Mouse (Mus musculus): Measurements from ENCODE around the gene Ccl11.

Gene Ccl11

DNA sequence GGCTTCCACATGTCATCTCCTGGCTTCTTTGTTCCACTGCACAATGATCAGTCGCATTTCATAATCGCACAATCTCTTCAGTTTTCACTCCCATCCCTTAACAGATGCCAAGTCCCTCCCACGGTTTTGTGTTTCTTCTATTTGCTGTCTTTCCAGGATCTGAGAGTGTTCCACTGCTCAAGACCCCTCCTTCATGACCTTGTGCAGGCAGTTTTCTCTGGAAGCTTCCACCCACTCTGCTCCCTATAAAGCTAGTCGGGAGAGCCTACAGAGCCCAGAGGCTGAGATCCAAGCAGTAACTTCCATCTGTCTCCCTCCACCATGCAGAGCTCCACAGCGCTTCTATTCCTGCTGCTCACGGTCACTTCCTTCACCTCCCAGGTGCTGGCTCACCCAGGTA lies at the start of gene Ccl11:
Gene Ccl11 (plus strand): TSS at position 178 of the 400 bp plus-strand sequence.
- DNase-seq (ENCODE audit: extremely low read depth, insufficient read length, low spot score), result no peak

GRCm38 (mm10) chr11:82010115-82010514 lies 47.5 kb upstream of the Ccl11 start:
- DNase-seq (ENCODE audit: extremely low read depth, insufficient read length, low spot score), result no peak

GRCm38 (mm10) chr11:82011411-82012193 lies 46.0 kb upstream of the Ccl11 start:
- DNase-seq (ENCODE audit: extremely low read depth, insufficient read length, low spot score), result peak; percentile 59

DNA sequence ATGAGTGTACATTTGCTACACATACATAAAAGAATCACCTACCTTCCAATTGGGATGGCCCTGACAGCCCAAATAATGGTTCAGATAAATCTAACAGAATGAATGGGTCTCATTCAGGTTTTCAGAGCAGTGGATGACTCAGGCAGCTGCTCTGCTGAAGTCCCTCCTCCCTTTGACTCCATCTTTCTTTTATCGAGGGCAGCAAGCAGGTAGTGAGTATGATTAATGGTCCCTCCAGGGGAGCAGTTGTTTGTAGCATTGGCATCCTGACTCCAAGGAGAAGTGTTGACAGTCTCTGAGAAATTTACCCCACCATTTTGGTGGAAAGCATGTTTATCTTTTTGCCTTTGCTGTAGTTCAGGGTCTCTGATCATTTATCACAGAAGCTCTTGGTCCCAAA lies 43.9 kb upstream of the Ccl11 start:
- DNase-seq (ENCODE audit: extremely low read depth, insufficient read length, low spot score), result no peak

- peak; percentile 59 for DNase-seq (ENCODE audit: extremely low read depth, insufficient read length, low spot score)
Measured at GRCm38 (mm10) chr11:82015066-82015465, 42.6 kb upstream of the Ccl11 start.

GRCm38 (mm10) chr11:82016181-82016780 lies 41.3 kb upstream of the Ccl11 start:
- DNase-seq (ENCODE audit: extremely low read depth, insufficient read length, low spot score), result no peak

- peak; percentile 19 for DNase-seq (ENCODE audit: extremely low read depth, insufficient read length, low spot score)
Measured at GRCm38 (mm10) chr11:82019389-82019788, 38.2 kb upstream of the Ccl11 start.

GRCm38 (mm10) chr11:82019793-82020192 lies 37.8 kb upstream of the Ccl11 start:
- no peak for DNase-seq (ENCODE audit: extremely low read depth, insufficient read length, low spot score)

GRCm38 (mm10) chr11:82021406-82021805 lies 36.2 kb upstream of the Ccl11 start:
- no peak for DNase-seq (ENCODE audit: extremely low read depth, insufficient read length, low spot score)

- DNase-seq (ENCODE audit: extremely low read depth, insufficient read length, low spot score), result no peak
Measured at GRCm38 (mm10) chr11:82022504-82023056, 35.0 kb upstream of the Ccl11 start.

GRCm38 (mm10) chr11:82023769-82024168 lies 33.9 kb upstream of the Ccl11 start:
- DNase-seq (ENCODE audit: extremely low read depth, insufficient read length, low spot score), result no peak

DNA sequence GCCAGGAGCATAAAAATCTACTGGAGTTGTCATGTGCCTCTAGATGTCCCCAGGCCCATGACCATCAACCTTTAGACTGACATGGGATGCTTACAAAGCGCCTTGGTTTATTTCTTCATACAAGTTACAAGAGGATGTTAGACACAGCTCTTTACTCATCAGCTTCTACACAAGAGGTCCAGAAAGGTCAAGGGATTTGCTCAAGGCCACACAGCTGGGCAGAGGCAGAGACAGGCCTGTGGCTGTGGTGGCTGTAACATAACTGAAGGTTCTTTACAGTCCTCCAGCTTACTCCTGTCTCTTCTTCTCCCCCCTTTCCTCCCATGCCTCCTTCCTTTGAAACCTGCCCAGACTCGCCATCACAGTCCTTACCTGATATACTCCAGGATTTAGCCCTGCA lies 27.5 kb upstream of the Ccl11 start:
- no peak for DNase-seq (ENCODE audit: extremely low read depth, insufficient read length, low spot score)

- peak; percentile 49 for DNase-seq (ENCODE audit: extremely low read depth, insufficient read length, low spot score)
Measured at GRCm38 (mm10) chr11:82032136-82032535, 25.5 kb upstream of the Ccl11 start.

- peak; percentile 66 for DNase-seq (ENCODE audit: extremely low read depth, insufficient read length, low spot score)
Measured at GRCm38 (mm10) chr11:82032678-82033344, 24.8 kb upstream of the Ccl11 start.

DNA sequence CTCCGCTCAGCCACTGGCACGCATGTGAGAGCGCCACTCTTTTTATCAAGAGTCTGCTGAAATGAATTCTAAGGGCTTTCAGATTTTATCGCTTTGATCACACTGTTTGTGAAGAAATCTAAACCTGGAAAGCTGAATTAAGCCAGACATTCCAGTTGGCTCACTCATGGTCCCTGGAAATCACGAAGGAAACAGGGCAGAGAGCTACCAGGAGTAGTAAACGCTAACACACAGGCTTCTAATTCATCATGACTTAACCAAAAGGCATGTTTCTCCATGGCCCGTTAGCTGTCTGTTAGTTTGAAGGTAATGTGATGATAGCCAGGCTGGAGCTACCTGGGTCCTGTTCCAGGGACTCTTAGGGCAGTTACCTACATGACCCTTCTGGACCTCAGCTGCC lies 23.2 kb upstream of the Ccl11 start:
- peak; percentile 30 for DNase-seq (ENCODE audit: extremely low read depth, insufficient read length, low spot score)

- DNase-seq (ENCODE audit: extremely low read depth, insufficient read length, low spot score), result peak; percentile 85
Measured at GRCm38 (mm10) chr11:82035356-82035755, 22.3 kb upstream of the Ccl11 start, which contains the start of gene Ccl2. TSS of gene Ccl2 (plus strand) at chr11:82035571.

GRCm38 (mm10) chr11:82035857-82036256 lies 21.8 kb upstream of the Ccl11 start:
- no peak for DNase-seq (ENCODE audit: extremely low read depth, insufficient read length, low spot score)

DNA sequence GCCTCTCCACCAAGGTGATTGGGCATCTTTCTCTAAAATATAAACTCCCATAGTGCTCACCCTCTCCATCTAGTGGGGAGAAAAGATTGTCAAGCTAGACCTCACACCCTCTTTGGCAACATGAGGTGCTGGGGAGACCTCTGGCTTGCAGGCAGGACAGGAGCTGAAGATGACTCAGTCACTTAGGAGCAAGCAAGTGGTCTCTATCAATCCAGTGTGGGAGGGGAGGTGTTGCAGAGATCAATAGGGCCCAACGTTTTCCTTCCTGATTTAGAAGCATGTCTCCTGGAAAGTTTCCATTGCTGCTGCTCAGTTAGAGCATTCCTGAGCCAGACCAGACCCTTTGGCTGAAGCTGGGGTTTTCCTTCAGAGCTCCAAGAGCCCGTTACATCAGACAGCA lies 19.1 kb upstream of the Ccl11 start, which contains the start of gene Gm17268:
Gene Gm17268 (minus strand): TSS at position 28 of the 400 bp plus-strand sequence.
- DNase-seq (ENCODE audit: extremely low read depth, insufficient read length, low spot score), result no peak

DNA sequence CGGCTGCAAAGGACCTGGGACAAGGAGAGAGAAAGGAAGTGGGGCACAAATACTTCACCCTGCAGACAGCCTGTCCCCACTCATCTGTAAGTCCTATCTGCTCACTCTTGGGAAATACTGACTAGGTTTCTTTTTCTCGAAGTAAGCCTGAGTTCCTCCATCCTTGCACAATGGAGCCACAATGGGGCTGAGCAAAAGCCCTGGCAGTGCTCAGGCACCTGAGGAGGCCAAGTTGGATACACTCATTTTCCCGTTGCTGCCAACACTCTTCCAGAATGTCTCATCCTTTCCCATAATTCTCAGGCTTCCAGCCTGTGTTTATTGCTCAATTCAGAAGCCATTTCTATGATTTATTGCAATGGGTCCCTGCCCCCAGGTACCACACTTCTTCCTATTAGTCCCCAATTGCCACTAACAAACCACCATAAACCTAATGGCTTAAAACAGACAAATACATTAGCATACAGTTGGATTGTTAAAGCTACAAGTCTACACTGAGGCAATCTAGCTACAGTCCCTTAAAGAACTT lies 18.4 kb upstream of the Ccl11 start:
- peak; percentile 31 for DNase-seq (ENCODE audit: extremely low read depth, insufficient read length, low spot score)

GRCm38 (mm10) chr11:82041671-82042080 lies 15.9 kb upstream of the Ccl11 start:
- no peak for DNase-seq (ENCODE audit: extremely low read depth, insufficient read length, low spot score)

DNA sequence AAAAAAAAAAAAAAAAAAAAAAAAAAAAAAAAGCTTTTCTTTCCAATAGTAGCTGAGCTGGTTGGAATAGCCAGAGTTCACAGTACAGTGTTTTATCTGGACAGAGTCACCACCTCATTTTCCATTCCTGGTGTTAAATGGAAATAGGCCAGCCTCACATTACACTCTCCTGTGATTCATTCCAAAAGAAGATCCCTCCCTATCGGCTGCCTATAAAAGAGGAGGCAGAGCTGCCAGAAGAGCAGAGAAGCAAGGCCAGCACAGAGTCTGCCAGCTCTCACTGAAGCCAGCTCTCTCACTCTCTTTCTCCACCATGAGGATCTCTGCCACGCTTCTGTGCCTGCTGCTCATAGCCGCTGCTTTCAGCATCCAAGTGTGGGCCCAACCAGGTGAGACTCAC lies 12.2 kb upstream of the Ccl11 start, which contains the start of gene Ccl7:
Gene Ccl7 (plus strand): TSS at position 242 of the 400 bp plus-strand sequence.
- DNase-seq (ENCODE audit: extremely low read depth, insufficient read length, low spot score), result peak; percentile 53

Data from 3134 (cell line).